Mouse (Mus musculus) intestine, embryonic 14.5 days (tissue): ENCODE measurements around the gene Igsf8. TPM values are rescaled to one million over a fixed set of nuclear protein-coding genes. Genes with fewer than 3 reads are reported as not detected.

Experiments used
- ATAC-seq: fragments of 200-750 bp; cut with Nextera tagmentation; replicated peaks from 2 replicates; pipeline ENCODE4 v1.8.0; 2017; ENCODE audit warnings: low read depth, moderate number of reproducible peaks, moderate TSS enrichment, moderate library complexity; ENCODE audit not compliant: low FRiP score, low TSS enrichment
- DNase-seq: peaks from one replicate; pipeline ENCODE4 v3.0.0-alpha.2; 2018; ENCODE audit warnings: low spot score
- H3K27ac ChIP-seq: fragments of 300-500 bp; sonication (generic); 2 replicates; pipeline ENCODE4 v1.5.1; 2014; ENCODE audit warnings: low read depth, mild to moderate bottlenecking, control low read depth
- H3K27me3 ChIP-seq: fragments of 300-500 bp; sonication (generic); replicated peaks from 2 replicates; pipeline ENCODE4 v1.6.1; 2014; ENCODE audit warnings: low read length, control low read depth; ENCODE audit not compliant: control insufficient read depth, insufficient read depth
- H3K36me3 ChIP-seq: fragments of 300-500 bp; sonication (generic); 2 replicates; pipeline ENCODE4 v1.6.1; 2014; ENCODE audit warnings: low read length, control low read depth; ENCODE audit not compliant: control insufficient read depth, insufficient read depth
- H3K4me1 ChIP-seq: fragments of 300-500 bp; sonication (generic); replicated peaks from 2 replicates; pipeline ENCODE4 v1.6.1; 2014; ENCODE audit warnings: low read length, control low read depth, mixed read lengths; ENCODE audit not compliant: control insufficient read depth, insufficient read depth
- H3K4me2 ChIP-seq: fragments of 300-500 bp; sonication (generic); 2 replicates; pipeline ENCODE4 v1.6.1; 2014; ENCODE audit warnings: low read length
- H3K4me3 ChIP-seq: fragments of 300-500 bp; sonication (generic); 2 replicates; pipeline ENCODE4 v1.5.1; 2014; ENCODE audit warnings: low read depth, low read length, control low read depth, mixed read lengths
- H3K9ac ChIP-seq: fragments of 300-500 bp; sonication (generic); 2 replicates; pipeline ENCODE4 v1.6.1; 2014; ENCODE audit warnings: mild to moderate bottlenecking, low read length
- H3K9me3 ChIP-seq: fragments of 300-500 bp; sonication (generic); 2 replicates; pipeline ENCODE4 v1.6.1; 2016; ENCODE audit warnings: low read length, control low read depth; ENCODE audit not compliant: control insufficient read depth
- WGBS: fragments of 180-500 bp; shearing (Covaris S2); extraction: QIAGEN DNeasy Blood & Tissue Kit; methylation state at CpG from one replicate; pipeline ENCODE4 v1.1.7; 2014; 5-methylcytosine and 5-hydroxymethylcytosine counted together
- polyA plus RNA-seq: library from polyadenylated mRNA; unstranded; fragments of >200 nt; fragmentation: Nextera tagmentation; extraction: Ambion mirVana; gene quantifications from 2 replicates; pipeline ENCODE4 v1.2.1, GENCODE M21; 2014

The Igsf8 gene
- polyA plus RNA-seq, 1 experiment from 2014 or later: 48.5 TPM

GRCm38 (mm10) chr1:172247679-172248078 is 13.8 kb upstream of the Igsf8 start:
- ATAC-seq (no peak), DNase-seq (no peak)
- Histone ChIP-seq H3K4me1 (no peaks in the 10 kb centered on the region), H3K9ac (no peak overlapping the region), H3K27ac (no peak overlapping the region), H3K36me3 (no peaks in the 10 kb centered on the region), H3K9me3 (no peaks in the 10 kb centered on the region), H3K27me3 (peaks cover 26% of the 10 kb centered on the region), H3K4me2 (no peak overlapping the region), H3K4me3 (no peak overlapping the region)
- WGBS: 40% methylated on average over 2 of the region's 2 CpGs

GRCm38 (mm10) chr1:172258314-172258713 is 3.1 kb upstream of the Igsf8 start, which contains the start of gene Atp1a4:
Gene Atp1a4 (minus strand): TSS chr1:172258414.
- no peaks in the 10 kb centered on the region for H3K36me3 ChIP-seq
- ATAC-seq: no peak
- no peak within 1 kb of the TSS for H3K4me2 ChIP-seq
- no peak within 1 kb of the TSS for H3K9ac ChIP-seq
- WGBS: 90% methylated on average over 6 of the region's 6 CpGs
- no peak within 1 kb of the TSS for H3K4me3 ChIP-seq
- H3K9me3 ChIP-seq: no peaks in the 10 kb centered on the region
- no peaks in the 10 kb centered on the region for H3K4me1 ChIP-seq
- H3K27me3 ChIP-seq: no peaks in the 10 kb centered on the region
- H3K27ac ChIP-seq: no peak within 1 kb of the TSS
- no peak for DNase-seq

GRCm38 (mm10) chr1:172271208-172271607 is 9.8 kb downstream of the Igsf8 start:
- Histone ChIP-seq H3K9me3 (no peaks in the 10 kb centered on the region), H3K27ac (no peak overlapping the region), H3K9ac (no peak overlapping the region), H3K27me3 (no peaks in the 10 kb centered on the region), H3K4me2 (no peak overlapping the region), H3K36me3 (no peaks in the 10 kb centered on the region), H3K4me3 (no peak overlapping the region), H3K4me1 (no peaks in the 10 kb centered on the region; the same call in 1 of the 2 replicates)
- WGBS: 73% methylated on average over 3 of the region's 3 CpGs
- DNase-seq (no peak), ATAC-seq (no peak)

GRCm38 (mm10) chr1:172271765-172272164 is 10.3 kb downstream of the Igsf8 start:
- no peak for DNase-seq
- 56% methylated on average over 10 of the region's 10 CpGs for WGBS
- no peak overlapping the region for H3K27ac ChIP-seq
- no peak overlapping the region for H3K9ac ChIP-seq
- no peak overlapping the region for H3K4me2 ChIP-seq
- H3K4me3 ChIP-seq: no peak overlapping the region
- no peaks in the 10 kb centered on the region; the same call in 1 of the 2 replicates for H3K4me1 ChIP-seq
- no peak for ATAC-seq
- H3K36me3 ChIP-seq: no peaks in the 10 kb centered on the region
- no peaks in the 10 kb centered on the region for H3K27me3 ChIP-seq
- no peaks in the 10 kb centered on the region for H3K9me3 ChIP-seq

- Histone ChIP-seq H3K36me3 (no peaks in the 10 kb centered on the region), H3K9me3 (no peaks in the 10 kb centered on the region), H3K27me3 (no peaks in the 10 kb centered on the region), H3K4me1 (no peaks in the 10 kb centered on the region; the same call in 1 of the 2 replicates), H3K4me2 (no peak overlapping the region), H3K9ac (no peak overlapping the region), H3K27ac (no peak overlapping the region), H3K4me3 (no peak overlapping the region)
- ATAC-seq (no peak), DNase-seq (no peak)
- 83% methylated on average over 6 of the region's 6 CpGs for WGBS
These were observed 11.9 kb downstream of the Igsf8 start for GRCm38 (mm10) chr1:172273386-172273785.

GRCm38 (mm10) chr1:172274116-172274515 is 12.7 kb downstream of the Igsf8 start:
- H3K36me3 ChIP-seq: no peaks in the 10 kb centered on the region
- H3K27ac ChIP-seq: no peak overlapping the region
- ATAC-seq (no peak), DNase-seq (no peak)
- H3K4me3 ChIP-seq: no peak overlapping the region
- H3K9ac ChIP-seq: no peak overlapping the region
- H3K9me3 ChIP-seq: no peaks in the 10 kb centered on the region
- H3K27me3 ChIP-seq: no peaks in the 10 kb centered on the region
- H3K4me1 ChIP-seq: no peaks in the 10 kb centered on the region; the same call in 1 of the 2 replicates
- WGBS: 46% methylated on average over 5 of the region's 5 CpGs
- H3K4me2 ChIP-seq: no peak overlapping the region

- Histone ChIP-seq H3K4me1 (no peaks in the 10 kb centered on the region; the same call in 1 of the 2 replicates), H3K4me3 (no peak overlapping the region), H3K4me2 (no peak overlapping the region), H3K36me3 (no peaks in the 10 kb centered on the region), H3K27me3 (no peaks in the 10 kb centered on the region), H3K9ac (no peak overlapping the region), H3K27ac (no peak overlapping the region), H3K9me3 (no peaks in the 10 kb centered on the region)
- 66% methylated on average over 5 of the region's 5 CpGs for WGBS
- DNase-seq (no peak), ATAC-seq (no peak)
These were observed 13.1 kb downstream of the Igsf8 start for GRCm38 (mm10) chr1:172274547-172274946.

- Histone ChIP-seq H3K27ac (no peak overlapping the region), H3K4me2 (no peak overlapping the region), H3K9ac (no peak overlapping the region), H3K36me3 (no peaks in the 10 kb centered on the region), H3K4me3 (no peak overlapping the region), H3K9me3 (no peaks in the 10 kb centered on the region), H3K4me1 (peaks cover 4% of the 10 kb centered on the region; the same call in 1 of the 2 replicates), H3K27me3 (no peaks in the 10 kb centered on the region)
- ATAC-seq (no peak), DNase-seq (no peak)
- WGBS: 78% methylated on average over 3 of the region's 3 CpGs
These were observed 15.7 kb downstream of the Igsf8 start for GRCm38 (mm10) chr1:172277172-172277571.

GRCm38 (mm10) chr1:172278328-172278727 is 16.9 kb downstream of the Igsf8 start:
- WGBS: 92% methylated on average over 13 of the region's 13 CpGs
- DNase-seq (no peak), ATAC-seq (no peak)
- Histone ChIP-seq H3K4me2 (no peak overlapping the region), H3K36me3 (no peaks in the 10 kb centered on the region), H3K4me1 (peaks cover 4% of the 10 kb centered on the region; the same call in 1 of the 2 replicates), H3K27ac (no peak overlapping the region), H3K4me3 (no peak overlapping the region), H3K27me3 (no peaks in the 10 kb centered on the region), H3K9ac (no peak overlapping the region), H3K9me3 (no peaks in the 10 kb centered on the region)
